Mouse (Mus musculus) c-Kit-positive CD71-negative TER-119-negative erythroid progenitor cells, embryonic 14.5 days (primary cell): ENCODE results near the gene Csrp3.

Source experiments
- DNase-seq: peaks from one replicate; pipeline ENCODE4 v3.0.0-alpha.2; 2013; ENCODE audit warnings: low read depth

Csrp3 gene

GRCm38 (mm10) chr7:48867576-48867975, 19.7 kb upstream of the Csrp3 start:
- DNase-seq, result no peak

- DNase-seq, result no peak
Measured at GRCm38 (mm10) chr7:48864671-48865458, 17.0 kb upstream of the Csrp3 start.

- no peak for DNase-seq
Measured at GRCm38 (mm10) chr7:48864199-48864598, 16.4 kb upstream of the Csrp3 start.

- no peak for DNase-seq
Measured at GRCm38 (mm10) chr7:48861796-48862195, 14.0 kb upstream of the Csrp3 start.

DNA sequence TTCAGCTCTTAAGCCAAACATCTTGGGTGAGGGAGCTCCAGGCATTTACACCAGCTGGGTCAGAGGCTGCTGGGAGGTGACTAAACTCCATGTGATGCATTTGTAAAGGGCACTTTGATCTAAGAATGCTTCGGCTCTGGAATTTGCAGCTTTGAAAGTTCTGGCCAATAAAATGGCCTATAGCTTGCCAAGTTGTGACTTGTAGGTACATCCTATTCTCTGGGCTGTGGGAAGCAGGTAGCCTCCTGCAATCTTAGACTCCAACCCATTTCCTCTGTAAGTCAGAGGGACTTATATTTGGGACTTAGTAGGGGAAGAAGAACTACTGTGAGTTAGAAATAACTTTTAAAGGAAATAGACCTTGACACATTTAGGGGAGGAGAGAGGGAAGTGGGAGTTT, 13.1 kb upstream of the Csrp3 start:
- DNase-seq, result no peak

DNA sequence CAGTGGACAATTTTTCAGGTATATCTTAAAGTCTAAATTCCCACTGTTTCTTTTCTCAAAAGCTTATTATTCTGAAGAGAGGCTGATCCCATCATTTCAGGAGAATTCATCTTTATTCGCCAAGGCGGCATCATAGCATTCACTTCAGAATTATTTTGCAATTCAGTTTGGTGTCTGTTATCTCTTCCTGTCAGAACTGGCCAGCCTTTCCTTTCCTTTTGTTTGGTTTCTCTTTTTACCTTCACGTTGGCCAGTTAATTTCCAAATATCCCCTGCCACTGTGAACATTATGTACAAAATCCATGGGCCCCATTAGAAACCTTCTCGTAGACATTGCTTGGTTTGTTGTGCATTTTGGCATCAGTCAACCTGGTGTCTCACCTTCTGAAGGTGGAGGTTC, 11.5 kb upstream of the Csrp3 start:
- DNase-seq, result no peak

DNA sequence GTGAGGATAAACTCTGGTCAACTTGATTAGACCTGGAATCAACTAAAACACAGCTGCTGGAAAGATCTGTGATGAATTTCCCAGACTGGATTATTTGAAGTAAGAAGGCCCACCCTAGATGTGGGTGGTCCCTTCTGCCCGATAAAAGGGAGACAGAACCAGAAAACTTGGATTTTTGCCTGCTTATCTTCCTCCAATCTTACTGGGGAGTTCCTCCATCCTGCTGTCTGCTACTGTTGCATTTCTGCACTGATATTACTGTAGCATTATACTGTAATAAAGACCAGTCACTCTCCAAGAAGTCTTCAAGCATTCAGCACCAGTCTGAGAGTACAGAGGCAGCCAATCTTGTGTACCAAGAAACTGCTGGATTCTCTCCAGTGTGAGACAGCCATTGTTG, 10.4 kb upstream of the Csrp3 start:
- no peak for DNase-seq

DNA sequence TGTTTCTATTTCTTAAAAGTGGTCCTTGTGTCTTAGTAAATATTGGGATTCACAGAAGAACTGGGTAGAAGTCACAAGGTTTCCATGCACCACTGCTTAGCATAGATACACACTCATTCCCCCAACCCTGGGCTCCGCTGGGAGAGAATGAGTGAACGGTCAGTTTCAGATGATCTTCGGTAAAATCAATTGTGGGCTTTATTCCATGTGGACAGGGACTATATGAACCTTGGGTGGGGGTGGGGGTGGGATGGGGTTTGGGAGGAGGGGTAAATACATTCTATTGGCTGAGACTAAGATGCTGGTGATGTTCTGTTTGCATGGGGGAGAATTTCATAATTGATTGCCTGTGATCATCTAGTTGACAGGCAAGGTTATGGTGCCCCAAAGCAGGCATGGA, 7.6 kb upstream of the Csrp3 start:
- no peak for DNase-seq

- DNase-seq, result no peak
Measured at GRCm38 (mm10) chr7:48853496-48853895, 5.7 kb upstream of the Csrp3 start.

- no peak for DNase-seq
Measured at GRCm38 (mm10) chr7:48851529-48852104, 3.8 kb upstream of the Csrp3 start.

DNA sequence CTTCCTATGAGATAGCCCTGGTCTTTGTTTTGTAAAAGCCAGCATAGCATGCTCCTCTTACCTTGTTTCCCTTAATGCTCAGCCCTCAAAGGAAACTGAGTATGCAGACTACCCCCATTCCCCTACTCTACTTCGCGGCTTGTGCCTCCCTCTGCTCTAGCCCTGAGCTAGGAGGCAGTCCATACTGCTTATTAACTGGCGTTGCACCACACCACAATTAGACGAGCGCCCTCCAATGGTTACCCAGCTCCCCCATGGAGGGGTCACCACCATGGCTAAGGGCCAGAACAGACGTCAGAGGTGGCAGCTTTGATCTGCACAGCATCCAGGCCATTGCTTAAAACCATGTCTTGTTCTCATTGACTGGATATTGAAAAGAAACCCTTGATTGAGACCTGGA, 1.1 kb downstream of the Csrp3 start:
- no peak for DNase-seq

DNA sequence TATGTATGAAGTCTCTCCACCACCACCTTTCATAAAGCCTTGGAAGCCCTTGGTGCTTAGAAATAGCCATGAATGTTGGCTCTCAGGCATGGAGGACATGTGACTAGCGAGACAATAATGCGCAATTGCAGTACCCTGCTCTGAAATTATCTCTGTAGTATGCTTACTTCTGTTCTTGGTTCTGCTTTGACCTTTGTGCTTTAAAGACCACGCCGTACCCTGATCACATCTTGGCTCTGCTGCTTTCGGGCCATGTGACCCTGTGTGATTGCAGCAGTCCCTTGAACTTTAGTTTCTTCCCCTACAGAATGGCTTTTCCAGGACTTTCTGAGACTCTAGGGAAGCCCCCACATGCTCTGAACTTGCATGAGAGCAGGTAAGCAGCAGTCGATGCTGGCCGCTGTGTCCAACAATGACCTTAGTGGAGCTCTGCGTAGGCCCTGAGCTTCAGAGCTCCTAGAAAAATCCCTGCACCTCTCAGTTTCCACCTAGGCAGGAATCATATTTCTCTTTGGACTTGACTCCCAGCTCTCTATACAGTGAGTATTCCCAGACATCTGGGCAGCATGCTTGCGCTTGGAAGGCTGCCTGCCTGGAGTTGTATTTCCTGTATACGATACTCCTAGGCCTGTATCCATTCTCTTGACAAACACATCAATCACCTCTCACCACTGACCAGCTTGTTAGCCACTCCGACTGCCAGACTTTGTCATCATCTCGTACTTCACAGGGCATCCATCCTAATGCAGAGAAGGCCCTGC, 2.4 kb downstream of the Csrp3 start:
- DNase-seq, result no peak

GRCm38 (mm10) chr7:48843541-48843940, 4.3 kb downstream of the Csrp3 start:
- DNase-seq, result no peak

DNA sequence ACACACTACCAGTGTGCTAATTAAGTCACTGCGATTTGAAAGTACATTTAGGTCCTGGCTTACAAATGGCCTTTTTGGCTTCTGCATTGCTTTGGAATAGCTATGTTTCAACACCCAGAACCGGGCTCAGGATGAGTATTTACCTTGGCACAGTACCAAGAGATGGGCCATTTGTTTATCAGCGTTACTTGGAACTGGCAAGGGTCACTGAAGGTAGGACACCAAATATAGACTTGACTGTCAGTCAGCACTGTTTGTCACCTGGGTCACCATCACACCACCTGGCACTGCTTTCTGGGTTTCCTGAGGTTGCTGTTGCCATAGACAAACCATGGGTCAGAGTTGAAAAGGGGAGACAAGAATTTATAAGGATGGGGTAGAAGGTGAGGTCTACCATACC, 5.5 kb downstream of the Csrp3 start:
- no peak for DNase-seq

DNA sequence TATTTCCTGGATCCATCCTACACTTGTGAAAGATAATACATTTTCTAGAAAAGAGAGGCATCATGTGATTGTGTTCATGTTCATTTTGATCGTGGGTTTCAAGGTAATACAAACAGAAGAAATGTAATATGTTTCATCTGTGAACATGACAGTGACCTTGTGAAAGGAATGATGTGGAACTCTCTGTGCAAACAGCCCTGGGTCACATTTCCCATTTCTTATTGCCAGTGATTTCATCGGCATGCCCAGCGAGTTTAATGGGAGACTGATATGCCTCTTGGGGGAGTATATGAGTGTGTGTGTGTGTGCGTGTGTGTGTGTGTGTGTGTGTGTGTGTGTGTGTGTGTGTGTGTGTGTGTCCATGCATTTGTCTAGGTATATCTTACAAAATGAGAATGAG, 6.3 kb downstream of the Csrp3 start:
- DNase-seq, result no peak

GRCm38 (mm10) chr7:48840545-48840944, 7.3 kb downstream of the Csrp3 start:
- DNase-seq, result no peak

DNA sequence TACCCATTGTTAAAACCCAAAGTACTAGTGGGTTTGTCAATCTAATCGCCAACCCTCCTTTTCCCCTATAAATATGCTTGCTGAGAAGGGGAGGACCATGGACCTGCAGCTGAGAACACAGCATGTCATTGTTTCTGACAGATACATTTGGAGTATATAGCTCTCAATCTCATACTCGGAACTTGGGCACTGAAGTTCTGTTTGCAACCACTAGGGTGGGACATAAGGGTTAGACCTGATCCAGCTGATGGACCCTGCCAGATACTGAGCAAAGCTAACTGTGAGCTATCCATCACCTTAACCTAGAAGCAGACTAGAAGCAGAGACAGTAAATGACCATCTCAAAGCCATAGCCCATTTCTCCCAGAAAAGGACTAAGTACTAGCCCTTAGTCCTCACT, 9.4 kb downstream of the Csrp3 start:
- no peak for DNase-seq

DNA sequence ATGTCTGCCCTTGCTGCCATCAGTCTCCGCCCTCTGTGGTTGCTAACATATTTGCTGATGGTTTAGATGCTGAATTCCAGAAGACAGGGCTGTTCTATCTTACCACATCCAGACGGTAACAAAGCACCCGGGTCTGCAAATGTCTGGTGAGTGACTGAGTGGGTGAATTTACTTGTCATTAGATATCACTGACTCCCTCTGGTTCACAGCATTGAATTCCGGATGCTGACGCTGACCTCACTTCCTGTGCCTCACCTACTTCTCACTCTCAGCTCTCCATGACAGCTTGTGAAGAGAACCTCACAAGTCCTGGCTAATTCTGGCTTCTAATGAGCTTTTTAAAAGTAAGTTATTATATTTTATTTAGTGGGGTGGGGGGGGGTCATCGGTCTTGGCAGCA, 10.9 kb downstream of the Csrp3 start:
- DNase-seq, result no peak

GRCm38 (mm10) chr7:48834989-48835626, 12.7 kb downstream of the Csrp3 start:
- no peak for DNase-seq

DNA sequence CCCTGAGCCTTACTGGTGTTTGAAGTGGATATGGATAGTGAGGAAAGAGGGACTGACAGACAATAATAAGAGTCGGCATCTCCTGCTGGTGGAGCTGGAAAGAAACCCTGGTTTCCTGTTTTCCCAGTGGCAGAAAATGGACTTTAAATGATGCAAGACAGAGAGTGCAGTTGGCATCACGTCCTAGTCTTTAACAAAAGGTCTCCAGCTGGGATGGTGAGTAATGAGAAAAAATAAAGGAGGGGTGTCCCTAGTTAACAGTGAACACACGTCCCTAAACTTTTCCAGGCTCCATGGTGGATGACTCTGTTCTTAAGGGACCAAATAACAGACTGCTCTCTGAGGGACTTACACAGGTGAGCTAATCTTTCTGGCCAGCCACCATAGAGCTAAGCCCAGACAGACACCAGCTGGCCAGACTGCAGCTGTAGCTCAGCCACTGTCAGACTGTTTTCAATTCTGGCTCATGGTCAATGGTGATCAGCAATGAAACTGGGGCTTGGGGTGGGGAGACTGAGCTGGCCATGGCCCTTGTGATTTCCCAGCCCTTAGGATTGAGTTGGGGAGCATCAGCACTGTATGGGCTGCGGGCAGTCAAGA, 13.4 kb downstream of the Csrp3 start:
- DNase-seq, result no peak

DNA sequence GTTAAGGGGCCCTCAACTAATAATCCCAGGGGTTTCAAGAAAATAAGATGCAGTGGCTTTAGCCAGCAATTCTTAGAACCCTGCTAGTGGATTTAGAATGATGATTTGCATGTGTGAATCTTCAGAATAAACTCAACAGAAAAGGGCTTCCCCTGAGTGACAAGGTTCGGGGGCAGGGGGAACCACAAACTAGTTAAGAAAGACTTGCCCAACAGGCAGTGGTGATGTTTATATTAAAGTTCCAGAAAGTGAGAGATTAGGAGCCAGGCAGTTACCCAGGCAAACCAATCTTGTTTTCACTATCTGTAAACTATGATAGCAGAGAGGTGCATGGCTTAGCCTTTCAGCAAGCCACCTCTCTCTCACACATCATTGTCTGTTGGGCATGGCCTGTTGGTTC, 15.1 kb downstream of the Csrp3 start:
- DNase-seq, result no peak

GRCm38 (mm10) chr7:48830395-48830794, 17.4 kb downstream of the Csrp3 start:
- DNase-seq, result no peak
